Mouse (Mus musculus): Measurements from ENCODE around the gene Shc4. TPM values are rescaled to one million over a fixed set of nuclear protein-coding genes. Genes with fewer than 3 reads are reported as not detected.

Gene Shc4
- total and polyA plus RNA-seq, 3 experiments = 0.31 to 0.77 (median 0.44) TPM

DNA sequence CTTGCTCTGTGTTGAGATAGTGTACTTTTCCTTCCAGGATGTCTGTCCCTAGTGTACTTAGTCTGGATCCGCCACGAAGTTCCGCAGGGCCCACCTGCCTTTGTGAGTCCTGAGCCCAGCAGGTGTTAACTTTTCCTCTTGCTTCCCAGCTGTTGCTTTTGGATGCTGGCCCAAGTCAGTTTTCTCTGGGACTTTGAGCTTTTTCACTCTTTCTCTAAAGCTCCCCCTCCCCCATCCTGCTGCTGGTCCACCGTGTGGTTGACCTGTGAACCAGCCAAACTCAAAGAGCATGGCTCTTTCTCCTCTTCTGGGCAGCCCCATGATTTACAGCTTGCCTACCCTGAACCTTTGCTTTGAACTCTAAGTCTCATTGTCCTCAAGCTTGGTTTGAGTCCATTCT lies 97.4 kb downstream of the Shc4 start:
- intact Hi-C loops (cut with DNase I) = no loop called here

GRCm38 (mm10) chr2:125624837-125625351 lies 99.1 kb downstream of the Shc4 start, which contains the start of gene Cep152:
Gene Cep152 (minus strand): TSS chr2:125625113.
- Histone ChIP-seq H3K36me3 (ENCODE audit: control insufficient read depth, insufficient read depth, low read length) (peaks cover 5% of the 10 kb centered on the region), H3K79me2 (replicated peaks; ENCODE audit: control insufficient read depth, insufficient read depth, low read length) (no peaks in the 10 kb centered on the region), H3K27me3 (ENCODE audit: control insufficient read depth, insufficient read depth, low read length) (no peaks in the 10 kb centered on the region), H3K4me1 (ENCODE audit: control insufficient read depth, insufficient read depth, low read length) (no peaks in the 10 kb centered on the region; the same call in none of the 2 replicates), H3K4me3 (peak within 1 kb of the TSS; percentile 79), H3K9ac (ENCODE audit: low read depth, low read length) (peak within 1 kb of the TSS; percentile 68), H3K27ac (peak within 1 kb of the TSS; percentile 42)
- DNase-seq = peak; percentile 98 to 99
- WGBS = under 1% methylated on average over 50 of the region's 50 CpGs
- 0 out of 2 replicates have a peak, but pooled peaks have one; percentile 34 for TF ChIP-seq POLR2A (IDR thresholded peaks at IDR 0.05; ENCODE audit: insufficient read depth, low read depth, low read length)
- no peak for TF ChIP-seq EP300 (IDR thresholded peaks at IDR 0.05; ENCODE audit: insufficient read depth, low read depth, low read length)
- TF ChIP-seq CTCF (IDR thresholded peaks at IDR 0.05) = peak; percentile 69
- intact Hi-C loops (cut with DNase I) = no loop called here

More for the DNA sequence above, 97.4 kb downstream of the Shc4 start:
- Histone ChIP-seq H3K9ac (ENCODE audit: low read depth, low read length) (no peak overlapping the region), H3K79me2 (replicated peaks; ENCODE audit: control insufficient read depth, insufficient read depth, low read length) (no peaks in the 10 kb centered on the region), H3K4me3 (no peak overlapping the region), H3K27ac (no peak overlapping the region), H3K36me3 (ENCODE audit: control insufficient read depth, insufficient read depth, low read length) (peaks cover 5% of the 10 kb centered on the region), H3K4me1 (ENCODE audit: control insufficient read depth, insufficient read depth, low read length) (peaks cover 2% of the 10 kb centered on the region), H3K27me3 (ENCODE audit: control insufficient read depth, insufficient read depth, low read length) (no peaks in the 10 kb centered on the region)
- 90% methylated on average over 4 of the region's 4 CpGs for WGBS
- TF ChIP-seq POLR2A (IDR thresholded peaks at IDR 0.05; ENCODE audit: insufficient read depth, low read depth, low read length) (no peak), CTCF (IDR thresholded peaks at IDR 0.05) (no peak), EP300 (IDR thresholded peaks at IDR 0.05; ENCODE audit: insufficient read depth, low read depth, low read length) (no peak)
- DNase-seq = no peak

GRCm38 (mm10) chr2:125624127-125624685 lies 99.7 kb downstream of the Shc4 start:
- Histone ChIP-seq H3K9ac (ENCODE audit: low read depth, low read length) (peak overlapping the region; percentile 68; the same call in 1 of the 2 replicates), H3K27me3 (ENCODE audit: control insufficient read depth, insufficient read depth, low read length) (no peaks in the 10 kb centered on the region), H3K79me2 (replicated peaks; ENCODE audit: control insufficient read depth, insufficient read depth, low read length) (no peaks in the 10 kb centered on the region), H3K36me3 (ENCODE audit: control insufficient read depth, insufficient read depth, low read length) (peaks cover 5% of the 10 kb centered on the region), H3K4me3 (peak overlapping the region; percentile 79), H3K27ac (peak overlapping the region; percentile 42), H3K4me1 (ENCODE audit: control insufficient read depth, insufficient read depth, low read length) (no peaks in the 10 kb centered on the region; the same call in none of the 2 replicates)
- intact Hi-C loops (cut with DNase I) = no loop called here
- no peak for DNase-seq
- WGBS = 7% methylated on average over 9 of the region's 9 CpGs
- no peak for TF ChIP-seq POLR2A (IDR thresholded peaks at IDR 0.05; ENCODE audit: insufficient read depth, low read depth, low read length)
- TF ChIP-seq CTCF (IDR thresholded peaks at IDR 0.05) = no peak
- no peak for TF ChIP-seq EP300 (IDR thresholded peaks at IDR 0.05; ENCODE audit: insufficient read depth, low read depth, low read length)

- WGBS = 90% methylated on average over 15 of the region's 15 CpGs
- intact Hi-C loops (cut with DNase I) = no loop called here
- no peak for TF ChIP-seq POLR2A (IDR thresholded peaks at IDR 0.05; ENCODE audit: insufficient read depth, low read depth, low read length)
- no peak for TF ChIP-seq EP300 (IDR thresholded peaks at IDR 0.05; ENCODE audit: insufficient read depth, low read depth, low read length)
- TF ChIP-seq CTCF (IDR thresholded peaks at IDR 0.05) = no peak
Observed at GRCm38 (mm10) chr2:125623211-125623610, 100.7 kb downstream of the Shc4 start.

DNA sequence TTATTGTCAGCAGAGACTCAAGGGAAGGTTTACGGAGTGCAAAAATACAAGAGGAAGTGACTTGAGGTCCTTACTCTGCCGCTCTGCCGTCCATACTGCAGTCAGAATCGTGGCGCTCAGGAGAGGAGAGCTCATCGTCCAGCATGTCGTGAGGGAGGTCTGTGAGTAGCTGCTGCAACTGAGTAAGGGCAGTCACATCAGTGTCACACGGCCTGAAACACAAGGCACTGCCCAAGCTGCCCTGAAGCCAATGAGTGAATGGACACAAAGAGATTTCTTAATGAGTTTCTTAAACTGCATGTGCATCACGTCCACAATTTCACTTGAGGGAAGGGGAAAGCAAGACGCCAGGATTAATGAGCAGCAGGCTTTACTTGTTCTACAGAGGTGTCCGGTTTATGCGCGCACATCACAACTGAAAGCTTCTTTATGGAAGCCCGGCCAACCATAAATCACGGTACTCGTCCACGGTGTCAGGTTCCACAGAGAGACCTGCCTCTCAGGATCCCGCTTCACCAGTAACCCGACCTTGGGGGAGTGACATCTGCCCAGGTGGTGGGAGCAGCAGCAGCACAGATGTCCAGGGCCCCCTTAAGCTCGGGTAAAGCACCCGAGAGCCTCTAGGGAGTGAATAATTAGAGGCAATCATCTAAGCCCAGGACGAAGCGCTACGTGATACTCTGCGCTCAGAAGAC lies 103.6 kb downstream of the Shc4 start:
- 91% methylated on average over 25 of the region's 25 CpGs for WGBS
- intact Hi-C loops (cut with DNase I) = no loop called here
- H3K27ac ChIP-seq = no peak overlapping the region
- H3K36me3 ChIP-seq (ENCODE audit: control insufficient read depth, insufficient read depth, low read length) = peaks cover 5% of the 10 kb centered on the region
- H3K9ac ChIP-seq (ENCODE audit: low read depth, low read length) = no peak overlapping the region
- H3K4me3 ChIP-seq = no peak overlapping the region
- no peak for DNase-seq
- no peaks in the 10 kb centered on the region for H3K79me2 ChIP-seq (replicated peaks; ENCODE audit: control insufficient read depth, insufficient read depth, low read length)
- no peaks in the 10 kb centered on the region for H3K27me3 ChIP-seq (ENCODE audit: control insufficient read depth, insufficient read depth, low read length)
- H3K4me1 ChIP-seq (ENCODE audit: control insufficient read depth, insufficient read depth, low read length) = no peaks in the 10 kb centered on the region
- TF ChIP-seq CTCF (IDR thresholded peaks at IDR 0.05) = no peak
- TF ChIP-seq POLR2A (IDR thresholded peaks at IDR 0.05; ENCODE audit: insufficient read depth, low read depth, low read length) = no peak
- no peak for TF ChIP-seq EP300 (IDR thresholded peaks at IDR 0.05; ENCODE audit: insufficient read depth, low read depth, low read length)

More at GRCm38 (mm10) chr2:125623211-125623610, 100.7 kb downstream of the Shc4 start:
- H3K79me2 ChIP-seq (replicated peaks; ENCODE audit: control insufficient read depth, insufficient read depth, low read length) = no peaks in the 10 kb centered on the region
- no peak overlapping the region for H3K9ac ChIP-seq (ENCODE audit: low read depth, low read length)
- H3K27me3 ChIP-seq (ENCODE audit: control insufficient read depth, insufficient read depth, low read length) = no peaks in the 10 kb centered on the region
- no peak overlapping the region for H3K4me3 ChIP-seq
- peaks cover 5% of the 10 kb centered on the region for H3K36me3 ChIP-seq (ENCODE audit: control insufficient read depth, insufficient read depth, low read length)
- H3K4me1 ChIP-seq (ENCODE audit: control insufficient read depth, insufficient read depth, low read length) = no peaks in the 10 kb centered on the region; the same call in 1 of the 2 replicates
- DNase-seq = no peak
- no peak overlapping the region for H3K27ac ChIP-seq

Measured in heart, adult 2 months (tissue).